Mouse (Mus musculus): ENCODE data around the gene Atp1b3. TPM values are rescaled to one million over a fixed set of nuclear protein-coding genes. Genes with fewer than 3 reads are reported as not detected.
"Not testable (repeated sequence)": the region's sequence is repeated elsewhere in the genome, so short reads cannot be mapped to it uniquely, and the experiment has no call there.

The Atp1b3 gene
- 368 TPM for polyA plus RNA-seq (2021)

DNA sequence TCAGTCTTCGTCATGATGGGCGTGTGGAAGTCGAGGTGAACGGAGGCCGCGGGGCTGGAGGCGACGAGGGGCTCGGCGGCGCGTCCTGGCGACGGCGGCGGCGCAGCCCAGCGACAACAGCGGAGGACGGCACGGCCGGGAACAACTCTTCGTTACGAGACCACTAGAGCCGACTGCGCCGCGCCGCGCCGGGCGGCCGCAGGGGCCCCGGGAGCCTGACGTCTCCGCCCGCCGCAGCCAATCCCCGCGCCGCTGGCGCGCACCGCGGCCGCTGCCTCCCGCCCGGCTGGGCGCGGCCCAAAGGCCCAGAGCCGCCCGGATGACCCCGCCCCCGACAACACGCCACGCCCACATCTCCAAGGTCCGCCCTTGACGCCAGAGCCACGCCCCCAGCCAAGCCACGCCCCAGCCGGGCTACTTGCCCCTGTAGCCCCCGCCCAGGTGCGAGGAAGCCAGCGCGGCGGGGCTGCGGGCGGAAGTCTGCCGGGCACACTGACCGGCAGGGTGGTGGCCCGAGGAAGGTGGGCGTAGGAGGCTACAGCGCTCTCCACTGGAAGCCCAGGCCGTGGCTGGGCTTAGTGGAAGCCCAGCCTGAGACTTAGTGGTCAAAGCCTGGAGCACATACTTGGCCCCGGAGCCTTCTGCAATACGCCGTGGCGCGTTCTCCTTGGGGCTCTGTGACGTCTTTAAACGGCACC lies at the start of gene Atp1b3:
TSS of gene Atp1b3 (minus strand) at position 302 of the 698 bp plus-strand sequence.
- ChIA-PET POLR2A (interaction anchor here (0.9 to 1.8 kb wide), 2 partner anchors 11 to 18 kb away, joined by 3 to 4 read pairs; no protein-coding TSS in a partner anchor), CTCF (no interaction called here)
- H3K27me3 ChIP-seq = no peaks in the 10 kb centered on the region
- peak; percentile 99 for ATAC-seq
- in situ Hi-C loops (cut with MboI; ENCODE audit: low pct_unique_long_range_greater_than_20kb) = loop anchor here (10.0 kb wide), 1 partner anchor 121 kb away; no protein-coding TSS in a partner anchor
- DNase-seq (ENCODE audit: low read depth, low spot score) = peak; percentile 86
- TF ChIP-seq CTCF (IDR thresholded peaks at IDR 0.05) = peak; percentile 32

DNA sequence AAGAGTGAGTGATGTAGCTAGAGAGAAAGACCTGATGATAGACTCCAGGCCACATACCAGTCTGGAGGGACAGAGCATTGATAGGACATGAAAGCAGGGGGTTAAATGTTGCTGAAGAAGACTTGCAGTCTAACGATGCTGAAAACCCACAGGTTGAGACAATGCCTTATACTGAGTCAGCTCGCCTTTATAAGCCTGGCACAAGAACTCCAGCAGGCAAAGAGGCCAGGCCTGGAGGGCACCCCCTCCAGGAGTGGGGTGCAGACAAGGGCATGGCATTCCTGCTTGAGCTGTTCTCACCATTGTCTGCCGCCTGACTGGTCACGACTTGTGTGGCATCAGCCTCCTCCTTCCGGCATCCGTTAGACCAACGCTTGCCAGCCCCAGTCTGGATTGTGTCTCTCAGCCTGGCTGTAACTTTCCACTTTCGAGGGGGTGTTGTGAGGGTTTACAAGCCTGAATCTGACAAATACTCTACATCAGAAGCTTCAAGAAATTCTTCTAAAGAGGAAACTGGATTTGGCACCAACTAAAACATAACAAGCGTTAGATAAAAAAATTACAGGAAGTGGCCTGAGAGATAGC lies 48.7 kb upstream of the Atp1b3 start:
- ChIA-PET POLR2A (no interaction called here), CTCF (interaction anchor here (0.8 to 1.4 kb wide), 4 partner anchors 11 to 29 kb away, joined by 3 to 4 read pairs (median 3); no protein-coding TSS in a partner anchor)
- peak; percentile 38 for DNase-seq (ENCODE audit: low read depth, low spot score)
- H3K27me3 ChIP-seq = no peaks in the 10 kb centered on the region
- TF ChIP-seq CTCF (IDR thresholded peaks at IDR 0.05) = no peak
- in situ Hi-C loops (cut with MboI; ENCODE audit: low pct_unique_long_range_greater_than_20kb) = no loop called here
- peak; percentile 39 for ATAC-seq

DNA sequence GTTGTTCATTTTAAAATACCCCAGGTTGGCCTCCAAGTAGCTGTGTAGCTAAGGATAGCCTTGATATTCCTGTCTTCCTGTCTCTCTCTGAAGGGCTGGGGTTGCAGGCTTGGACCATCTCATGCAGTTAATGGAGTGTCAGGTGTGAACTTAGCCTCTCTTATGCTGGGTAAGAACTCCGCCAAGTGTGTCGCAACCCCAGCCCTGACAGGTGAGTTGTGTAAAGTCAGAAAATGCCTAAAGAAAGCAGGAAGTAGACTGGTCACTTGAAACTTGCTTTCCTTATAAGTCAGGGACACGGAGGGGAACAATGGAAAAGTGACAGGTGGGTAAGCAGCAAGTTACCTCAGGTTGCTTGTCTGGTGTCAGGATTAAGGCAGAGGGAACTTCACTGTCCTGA lies 40.1 kb upstream of the Atp1b3 start:
- DNase-seq (ENCODE audit: low read depth, low spot score) = no peak
- TF ChIP-seq CTCF (IDR thresholded peaks at IDR 0.05) = no peak
- POLR2A ChIA-PET = no interaction called here

DNA sequence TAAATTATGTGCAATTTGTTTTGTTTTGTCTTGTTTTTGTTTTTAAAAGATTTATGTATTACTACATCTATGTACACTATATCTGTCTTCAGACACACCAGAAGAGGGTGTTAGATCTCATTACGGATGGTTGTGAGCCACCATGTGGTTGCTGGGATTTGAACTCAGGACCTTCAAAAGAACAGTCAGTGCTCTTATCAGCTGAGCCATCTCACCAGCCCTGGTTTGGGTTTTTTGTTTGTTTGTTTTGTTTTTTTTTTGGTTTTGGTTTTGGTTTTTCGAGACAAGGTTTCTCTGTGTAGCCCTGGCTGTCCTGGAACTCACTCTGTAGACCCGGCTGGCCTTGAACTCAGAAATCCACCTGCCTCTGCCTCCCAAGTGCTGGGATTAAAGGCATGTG lies 35.7 kb upstream of the Atp1b3 start:
- H3K27me3 ChIP-seq; DNase-seq (ENCODE audit: low read depth, low spot score); POLR2A ChIA-PET; in situ Hi-C loops (cut with MboI; ENCODE audit: low pct_unique_long_range_greater_than_20kb); ATAC-seq: not testable (repeated sequence)
- CTCF ChIA-PET = interaction anchor here (1.1 kb wide), 1 partner anchor 9 kb away, joined by 3 read pairs; no protein-coding TSS in a partner anchor

More for the DNA sequence above, 40.1 kb upstream of the Atp1b3 start:
- CTCF ChIA-PET = interaction anchor here (1.5 kb wide), 1 partner anchor 12 kb away, joined by 3 read pairs; no protein-coding TSS in a partner anchor
- in situ Hi-C loops (cut with MboI; ENCODE audit: low pct_unique_long_range_greater_than_20kb) = no loop called here
- no peak for ATAC-seq
- H3K27me3 ChIP-seq = no peaks in the 10 kb centered on the region

DNA sequence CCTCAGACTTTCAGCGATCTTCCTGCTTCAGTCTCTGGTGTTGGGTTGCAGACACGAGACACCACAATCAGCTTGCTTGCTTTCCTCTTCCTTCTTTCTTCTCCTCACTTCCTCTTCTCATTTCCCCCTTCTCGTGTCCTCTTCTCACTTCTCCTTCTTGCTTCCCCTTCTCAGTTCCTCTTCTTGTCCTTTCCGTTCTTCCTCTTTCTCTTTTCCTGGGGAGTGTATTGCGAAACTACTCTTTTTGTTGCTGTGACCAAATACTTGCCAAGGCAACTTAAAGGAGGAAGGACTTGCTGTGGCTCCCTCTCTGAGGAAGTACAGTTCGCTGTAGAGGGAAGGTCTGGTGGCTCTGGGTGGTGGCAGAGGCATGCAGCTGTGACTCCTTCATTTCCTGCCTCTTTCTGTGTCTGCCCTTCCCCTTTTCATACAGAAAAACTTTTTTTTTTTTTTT lies 35.2 kb upstream of the Atp1b3 start:
- H3K27me3 ChIP-seq = no peaks in the 10 kb centered on the region
- in situ Hi-C loops (cut with MboI; ENCODE audit: low pct_unique_long_range_greater_than_20kb) = no loop called here
- POLR2A ChIA-PET = interaction anchor here (1.0 kb wide), 1 partner anchor 10 kb away, joined by 6 read pairs; no protein-coding TSS in a partner anchor
- no peak for ATAC-seq
- no peak for DNase-seq (ENCODE audit: low read depth, low spot score)
- no peak for TF ChIP-seq CTCF (IDR thresholded peaks at IDR 0.05)
- CTCF ChIA-PET = interaction anchor here (1.1 kb wide), 1 partner anchor 9 kb away, joined by 3 read pairs; no protein-coding TSS in a partner anchor

DNA sequence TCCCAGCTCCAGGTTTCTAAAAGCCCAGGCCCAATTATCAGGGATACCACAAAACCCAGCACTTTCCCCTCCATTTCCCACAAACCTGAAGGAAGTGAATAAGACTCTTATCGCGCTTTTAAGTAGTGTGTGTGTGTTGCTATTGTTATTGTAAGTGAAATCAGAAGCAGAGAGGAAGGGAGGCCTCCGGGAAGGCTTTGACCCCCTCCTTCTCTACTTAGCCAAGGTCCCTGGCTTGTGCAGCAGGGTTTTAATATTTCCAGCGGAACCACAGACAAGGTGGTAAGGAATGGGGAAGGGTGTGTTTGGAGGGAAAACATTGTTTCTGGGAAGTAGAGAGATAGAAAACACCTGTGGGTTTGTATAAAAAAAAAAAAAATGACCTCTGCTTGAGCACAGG lies 34.4 kb upstream of the Atp1b3 start:
- no peak for DNase-seq (ENCODE audit: low read depth, low spot score)
- TF ChIP-seq CTCF (IDR thresholded peaks at IDR 0.05) = no peak
- ATAC-seq = no peak
- in situ Hi-C loops (cut with MboI; ENCODE audit: low pct_unique_long_range_greater_than_20kb) = no loop called here
- H3K27me3 ChIP-seq = no peaks in the 10 kb centered on the region
- ChIA-PET POLR2A (interaction anchor here (1.0 kb wide), 1 partner anchor 9 kb away, joined by 6 read pairs; no protein-coding TSS in a partner anchor), CTCF (interaction anchor here (1.1 kb wide), 1 partner anchor 10 kb away, joined by 3 read pairs; no protein-coding TSS in a partner anchor)

DNA sequence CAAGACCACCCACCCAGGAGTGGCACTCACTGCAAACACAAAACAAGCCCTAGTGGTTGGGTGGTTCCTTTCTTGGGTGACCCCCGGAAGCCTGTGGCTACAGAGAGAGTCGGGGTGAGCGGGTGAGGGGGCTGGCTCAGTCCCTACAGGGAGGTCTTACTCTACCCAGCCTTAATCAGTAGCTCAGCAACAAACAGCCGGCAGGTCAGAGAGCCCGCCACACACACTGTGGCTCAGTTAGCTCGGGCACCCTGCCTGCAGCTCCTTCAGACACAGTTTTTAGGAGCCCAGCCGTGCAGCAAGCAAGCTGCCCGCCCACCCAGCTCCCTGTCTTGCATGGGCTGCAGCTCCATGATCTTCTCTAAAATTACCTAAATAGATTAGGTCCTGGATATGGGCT lies 33.9 kb upstream of the Atp1b3 start:
- no peak for TF ChIP-seq CTCF (IDR thresholded peaks at IDR 0.05)
- ATAC-seq = no peak
- DNase-seq (ENCODE audit: low read depth, low spot score) = no peak
- H3K27me3 ChIP-seq = no peaks in the 10 kb centered on the region
- in situ Hi-C loops (cut with MboI; ENCODE audit: low pct_unique_long_range_greater_than_20kb) = no loop called here
- POLR2A ChIA-PET = interaction anchor here (1.0 kb wide), 1 partner anchor 8 kb away, joined by 6 read pairs; no protein-coding TSS in a partner anchor
- CTCF ChIA-PET = no interaction called here

DNA sequence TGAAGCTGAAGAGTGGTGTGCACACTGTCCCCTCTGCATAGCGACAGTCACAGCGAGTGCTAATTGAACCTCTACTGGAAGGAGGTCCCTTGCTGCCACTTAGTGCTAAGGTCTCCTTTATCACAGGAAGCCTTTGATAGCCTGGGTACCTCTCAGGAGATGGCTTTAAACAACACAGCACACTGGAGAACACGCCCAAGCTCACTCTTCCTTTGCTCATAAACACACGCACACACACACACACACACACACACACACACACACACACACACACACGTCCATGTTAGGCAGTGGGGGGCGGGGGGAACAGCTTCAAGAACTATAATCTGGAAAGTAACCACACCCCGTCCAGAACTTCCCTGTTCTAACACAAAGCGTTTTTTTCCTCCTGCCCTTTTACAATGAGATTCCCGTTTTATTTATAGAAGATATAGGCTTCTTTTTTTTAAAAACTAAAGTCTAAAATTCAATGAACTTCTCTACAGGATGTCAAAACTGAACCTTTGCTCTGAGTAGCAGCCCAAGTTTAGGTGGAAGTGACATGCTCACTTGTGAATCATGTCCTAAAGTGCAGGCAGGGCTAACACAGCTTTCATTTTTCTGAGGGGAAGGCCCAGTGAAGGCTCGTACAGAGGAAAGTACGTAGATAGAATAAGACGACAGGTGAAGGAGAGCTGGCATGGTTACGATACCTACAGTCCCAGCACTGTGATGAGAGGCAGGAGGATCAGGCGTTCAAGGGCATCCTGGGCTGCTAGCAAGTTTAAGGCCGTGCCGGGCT lies 30.9 kb upstream of the Atp1b3 start:
- in situ Hi-C loops (cut with MboI; ENCODE audit: low pct_unique_long_range_greater_than_20kb) = no loop called here
- DNase-seq (ENCODE audit: low read depth, low spot score) = no peak
- POLR2A ChIA-PET = interaction anchor here (0.6 kb wide), 1 partner anchor 42 kb away, joined by 6 read pairs; no protein-coding TSS in a partner anchor
- CTCF ChIA-PET = no interaction called here
- no peak for ATAC-seq
- no peak for TF ChIP-seq CTCF (IDR thresholded peaks at IDR 0.05)
- no peaks in the 10 kb centered on the region for H3K27me3 ChIP-seq

DNA sequence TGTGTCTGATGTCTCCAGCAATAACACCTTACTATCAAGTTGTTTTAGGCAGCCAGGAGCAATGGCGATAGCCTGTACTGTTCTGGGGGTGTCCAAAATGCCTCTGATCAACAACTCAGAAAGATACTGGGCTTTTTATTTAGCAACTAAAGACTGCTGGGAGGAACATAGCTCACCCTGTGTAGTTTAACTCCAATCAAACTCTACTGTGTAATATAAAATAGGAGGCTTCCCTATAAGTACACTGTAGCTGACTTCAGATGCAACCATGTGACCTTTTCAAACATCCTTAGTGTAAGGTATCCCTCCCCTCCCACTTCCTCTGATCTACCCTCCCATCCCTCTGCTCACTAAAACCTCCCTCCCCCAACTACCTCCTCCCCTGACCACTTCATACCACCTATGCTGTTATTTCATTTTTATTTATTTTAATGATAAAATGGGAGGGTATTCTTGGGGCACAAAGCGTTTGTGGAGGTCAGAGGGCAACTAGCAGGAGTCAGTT lies 29.5 kb upstream of the Atp1b3 start:
- CTCF ChIA-PET = no interaction called here
- POLR2A ChIA-PET = interaction anchor here (0.9 kb wide), 1 partner anchor 21 kb away, joined by 3 read pairs; no protein-coding TSS in a partner anchor
- no peaks in the 10 kb centered on the region for H3K27me3 ChIP-seq
- no peak for TF ChIP-seq CTCF (IDR thresholded peaks at IDR 0.05)
- in situ Hi-C loops (cut with MboI; ENCODE audit: low pct_unique_long_range_greater_than_20kb) = no loop called here
- no peak for DNase-seq (ENCODE audit: low read depth, low spot score)
- ATAC-seq = no peak

DNA sequence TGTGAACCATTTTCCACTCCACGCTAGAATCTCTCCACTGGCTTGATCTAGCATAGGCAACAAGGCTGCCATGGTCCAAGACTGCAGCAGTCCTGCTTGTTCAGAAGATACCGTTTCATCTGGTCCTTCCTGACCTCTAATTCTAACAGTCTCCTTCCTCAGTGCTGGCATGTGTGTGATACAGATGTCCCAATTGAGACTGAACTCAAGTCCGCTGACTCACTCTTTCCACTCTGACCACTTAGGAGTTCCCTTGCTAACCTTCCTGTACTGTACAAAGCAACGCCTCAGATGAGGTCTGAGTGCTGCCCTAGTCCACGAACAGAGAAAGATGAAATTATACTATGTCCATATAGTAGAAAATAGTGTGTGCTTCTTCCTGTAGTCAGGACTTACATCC lies 28.9 kb upstream of the Atp1b3 start:
- TF ChIP-seq CTCF (IDR thresholded peaks at IDR 0.05) = no peak
- in situ Hi-C loops (cut with MboI; ENCODE audit: low pct_unique_long_range_greater_than_20kb) = no loop called here
- CTCF ChIA-PET = no interaction called here
- DNase-seq (ENCODE audit: low read depth, low spot score) (no peak), ATAC-seq (no peak)
- H3K27me3 ChIP-seq = no peaks in the 10 kb centered on the region
- POLR2A ChIA-PET = no interaction called here

All from Patski (cell line).